Mouse (Mus musculus) lung, postnatal 0 days (tissue): ENCODE measurements around the gene Pam16.

Experiments used
- CTCF ChIP-seq: IDR thresholded peaks from 2 replicates; pipeline ENCODE4 v1.5.1; 2016; ENCODE audit warnings: antibody characterized with exemption, mild to moderate bottlenecking
- EP300 ChIP-seq: IDR thresholded peaks from 2 replicates; pipeline ENCODE4 v1.6.1; 2016; ENCODE audit warnings: antibody characterized with exemption, mild to moderate bottlenecking, control low read depth

- TF ChIP-seq CTCF = no peak
- TF ChIP-seq EP300 = no peak
Measured at GRCm38 (mm10) chr16:4615297-4615696, 9.5 kb downstream of the Pam16 start.
